Mouse (Mus musculus) midbrain, embryonic 10.5 days (tissue): ENCODE measurements at regions not wholly inside any gene's neighbourhood (a gene's known extent, or its start where the extent isn't known, plus 50 kb on each side); places are given as distances from the start of the nearest gene placed in this dataset.

Experiments used
- DNase-seq: peaks from one replicate; pipeline ENCODE4 v3.0.0-alpha.2; 2017; ENCODE audit warnings: low spot score
- H3K27ac ChIP-seq: fragments of 300-500 bp; sonication (generic); replicated peaks from 2 replicates; pipeline ENCODE4 v1.5.1; 2016; ENCODE audit warnings: mild to moderate bottlenecking
- H3K27me3 ChIP-seq: fragments of 300-500 bp; sonication (generic); 2 replicates; pipeline ENCODE4 v1.6.1; 2016; ENCODE audit warnings: low read depth, mild to moderate bottlenecking; ENCODE audit not compliant: poor library complexity, severe bottlenecking
- H3K36me3 ChIP-seq: fragments of 300-500 bp; sonication (generic); 2 replicates; pipeline ENCODE4 v1.6.1; 2016; ENCODE audit warnings: mild to moderate bottlenecking, moderate library complexity
- H3K4me1 ChIP-seq: fragments of 300-500 bp; sonication (generic); 2 replicates; pipeline ENCODE4 v1.6.1; 2016
- H3K4me3 ChIP-seq: fragments of 300-500 bp; sonication (generic); 2 replicates; pipeline ENCODE4 v1.5.1; 2016; ENCODE audit warnings: mild to moderate bottlenecking, moderate library complexity
- H3K9me3 ChIP-seq: fragments of 300-500 bp; sonication (generic); replicated peaks from 2 replicates; pipeline ENCODE4 v1.6.1; 2016; ENCODE audit warnings: mild to moderate bottlenecking
- WGBS: fragments of 180-500 bp; shearing (Covaris S2); methylation state at CpG from one replicate; pipeline ENCODE4 v1.1.7; 2016; 5-methylcytosine and 5-hydroxymethylcytosine counted together

DNA sequence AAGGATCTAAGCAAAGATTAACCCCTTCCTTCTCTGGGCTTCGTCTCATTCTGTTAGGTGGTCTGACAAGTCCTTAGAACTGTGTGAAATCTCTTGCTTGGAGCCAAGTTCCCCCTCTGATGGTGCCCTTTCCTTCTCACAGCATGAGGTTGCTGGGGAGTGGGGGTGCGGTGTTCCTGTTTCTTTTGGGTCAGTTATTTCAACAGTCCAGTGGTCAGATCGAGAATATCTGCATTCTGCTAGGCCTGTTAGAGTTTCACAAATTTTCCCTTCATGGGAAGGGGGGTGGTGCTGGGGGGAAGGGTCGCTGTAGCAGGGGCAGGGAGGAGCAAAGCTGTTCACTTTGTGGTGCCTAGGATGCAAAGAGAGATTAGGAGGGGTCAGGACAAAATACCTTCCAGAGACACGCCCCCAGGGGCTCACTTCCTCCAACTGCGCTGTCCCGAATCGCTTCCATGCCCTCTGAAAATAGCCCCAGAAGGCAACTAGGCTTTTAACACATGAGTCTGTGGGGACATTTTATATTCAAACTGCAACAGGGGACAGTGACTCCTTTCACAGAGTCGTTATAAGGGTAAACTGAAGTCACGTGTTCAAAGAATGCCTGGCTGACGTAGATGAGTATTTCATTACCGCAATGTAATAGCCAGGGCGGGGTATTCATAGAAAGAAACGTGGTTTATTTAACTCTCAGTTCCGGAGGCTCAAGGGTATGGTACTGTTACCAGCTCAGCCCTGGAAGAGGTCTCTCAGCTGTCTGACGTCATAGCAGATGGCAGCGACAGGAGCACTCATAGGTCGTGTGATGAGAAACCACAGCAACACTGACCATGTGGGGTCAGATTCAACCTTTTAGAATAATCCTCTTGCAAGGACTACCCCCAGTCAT lies 124.5 kb upstream of the Med14 start:
- H3K27ac ChIP-seq = 0 out of 2 replicates have a peak overlapping the region, but pooled peaks have one; percentile 33
- H3K9me3 ChIP-seq = no peaks in the 10 kb centered on the region
- H3K4me3 ChIP-seq = peak overlapping the region; percentile 41
- H3K36me3 ChIP-seq = no peaks in the 10 kb centered on the region
- no peaks in the 10 kb centered on the region for H3K27me3 ChIP-seq
- WGBS = 26% methylated on average over 18 of the region's 18 CpGs
- DNase-seq = peak; percentile 16
- peaks cover 27% of the 10 kb centered on the region for H3K4me1 ChIP-seq

DNA sequence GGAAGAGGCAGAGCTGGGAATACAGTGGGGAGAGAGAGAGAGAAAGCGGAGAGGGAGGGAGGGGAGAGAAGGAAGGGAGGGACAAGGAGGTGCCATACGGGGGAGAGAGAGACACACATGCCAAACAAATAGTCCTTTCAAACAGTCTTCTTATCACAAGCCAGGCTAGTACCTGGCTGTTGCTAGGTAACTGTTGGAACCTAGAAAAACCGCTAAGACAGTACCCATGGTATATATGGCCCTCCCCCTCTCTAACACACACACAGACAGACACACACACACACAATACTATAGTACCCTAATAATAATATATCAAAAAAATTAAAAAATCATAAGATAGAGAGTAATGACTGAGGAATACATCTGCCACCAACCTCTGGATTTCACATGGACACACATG lies 117.4 kb upstream of the Med14 start:
- no peak for DNase-seq
- Histone ChIP-seq H3K4me3 (no peak overlapping the region), H3K36me3 (no peaks in the 10 kb centered on the region), H3K27me3 (peaks cover 11% of the 10 kb centered on the region; the same call in 1 of the 2 replicates), H3K4me1 (peaks cover 7% of the 10 kb centered on the region), H3K9me3 (no peaks in the 10 kb centered on the region), H3K27ac (no peak overlapping the region)
- WGBS = 64% methylated on average over 3 of the region's 3 CpGs

DNA sequence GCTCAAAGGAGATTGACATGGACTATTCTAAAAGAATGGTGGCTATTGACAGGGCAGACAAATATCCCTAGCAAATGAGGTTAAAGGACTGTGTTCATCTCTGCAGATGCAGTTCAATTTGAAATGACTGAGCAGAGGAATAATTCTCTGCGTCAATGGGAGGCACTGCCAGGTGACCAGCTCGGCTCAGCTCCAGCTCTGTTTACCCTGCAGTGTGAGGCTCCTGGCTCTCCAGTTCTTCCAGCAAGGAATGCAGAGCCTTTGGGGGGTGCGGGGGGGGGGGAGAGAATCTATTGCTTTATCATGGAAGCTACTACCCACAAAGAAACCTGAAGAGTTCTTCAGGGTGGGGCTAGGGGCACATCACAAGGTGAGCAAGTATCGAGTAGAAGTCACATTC lies 115.6 kb upstream of the Med14 start:
- no peaks in the 10 kb centered on the region for H3K36me3 ChIP-seq
- no peak for DNase-seq
- peaks cover 12% of the 10 kb centered on the region for H3K4me1 ChIP-seq
- 39% methylated on average over 4 of the region's 4 CpGs for WGBS
- peaks cover 11% of the 10 kb centered on the region; the same call in 1 of the 2 replicates for H3K27me3 ChIP-seq
- H3K27ac ChIP-seq = no peak overlapping the region
- H3K9me3 ChIP-seq = no peaks in the 10 kb centered on the region
- H3K4me3 ChIP-seq = no peak overlapping the region

DNA sequence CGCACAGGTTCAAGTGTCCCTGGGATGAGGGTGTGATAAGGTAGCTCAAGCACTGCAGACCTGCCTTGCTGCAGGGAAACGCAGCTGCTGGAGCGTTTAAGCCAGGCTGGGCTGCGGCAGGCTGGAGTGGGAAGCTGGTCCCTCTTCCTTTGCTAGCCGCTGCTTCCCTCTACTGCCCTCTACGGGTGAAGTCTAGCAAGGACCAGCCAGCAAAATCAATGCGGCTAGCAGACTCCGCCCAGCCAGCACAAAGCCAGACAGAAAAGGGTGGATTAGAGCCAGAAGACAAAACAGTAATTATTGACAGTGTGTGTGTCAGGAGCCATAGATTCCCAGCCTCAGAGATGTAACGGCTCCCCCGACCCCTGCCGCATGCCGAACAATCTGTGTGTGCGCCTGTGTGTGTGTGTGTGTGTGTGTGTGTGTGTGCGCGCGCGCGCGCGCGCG lies 111.8 kb upstream of the Med14 start:
- peaks cover 12% of the 10 kb centered on the region for H3K4me1 ChIP-seq
- H3K27me3 ChIP-seq = peaks cover 15% of the 10 kb centered on the region
- H3K36me3 ChIP-seq = no peaks in the 10 kb centered on the region
- WGBS = 51% methylated on average over 22 of the region's 22 CpGs
- H3K9me3 ChIP-seq = no peaks in the 10 kb centered on the region
- H3K4me3 ChIP-seq = peak overlapping the region; percentile 46
- peak overlapping the region; percentile 79 for H3K27ac ChIP-seq
- peak; percentile 80 for DNase-seq

DNA sequence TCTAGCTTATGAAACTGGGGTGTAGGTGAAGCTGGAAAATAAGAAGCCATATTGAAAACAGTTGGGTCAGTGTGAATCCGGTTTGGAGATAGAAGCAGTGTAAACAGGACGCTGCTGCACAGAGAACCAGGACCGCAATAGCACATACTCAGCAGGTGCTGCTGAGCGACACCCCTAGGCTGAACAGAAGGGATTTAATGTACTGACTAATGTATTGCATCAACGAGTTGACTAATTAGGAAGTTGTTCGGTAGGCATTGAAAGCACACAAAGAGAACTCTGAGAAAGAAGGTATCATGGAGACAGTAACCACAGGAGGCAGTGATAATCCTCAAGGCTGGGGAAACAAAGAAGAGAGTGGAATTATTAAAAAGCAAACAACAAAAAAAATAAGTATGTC lies 111.4 kb upstream of the Med14 start:
- peaks cover 12% of the 10 kb centered on the region for H3K4me1 ChIP-seq
- no peaks in the 10 kb centered on the region for H3K36me3 ChIP-seq
- DNase-seq = no peak
- peaks cover 16% of the 10 kb centered on the region for H3K27me3 ChIP-seq
- peak overlapping the region; percentile 46 for H3K4me3 ChIP-seq
- no peaks in the 10 kb centered on the region for H3K9me3 ChIP-seq
- WGBS = 26% methylated on average over 6 of the region's 6 CpGs
- H3K27ac ChIP-seq = peak overlapping the region; percentile 79

DNA sequence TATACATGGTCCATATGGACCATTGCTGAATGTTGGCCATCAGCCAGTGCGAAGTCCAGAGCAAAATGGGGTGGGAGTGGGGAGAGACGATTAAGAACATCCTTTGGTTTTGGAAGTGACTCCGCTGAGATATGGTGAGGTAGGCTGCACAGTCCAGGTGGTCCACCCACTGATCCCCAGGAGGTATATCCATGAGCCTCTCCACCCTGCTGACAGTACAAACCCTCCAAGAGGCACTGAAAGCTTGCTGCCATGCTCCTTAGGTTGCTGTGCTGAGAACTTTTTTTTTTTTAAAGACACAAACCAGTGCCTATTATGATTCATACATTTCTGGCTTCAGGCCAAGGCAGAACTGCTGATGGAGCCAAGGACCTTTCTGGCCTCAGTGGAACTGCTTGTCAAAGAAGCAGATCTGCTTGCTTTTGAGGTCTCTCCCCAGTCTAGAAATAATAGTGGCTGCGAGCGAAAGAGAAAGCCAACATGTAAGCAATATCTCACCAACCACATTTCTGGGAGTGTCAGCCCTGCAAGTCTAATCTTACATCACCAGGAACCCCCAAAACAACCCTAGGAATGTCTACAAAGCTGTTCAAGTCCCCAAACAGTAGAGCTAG lies 105.1 kb upstream of the Med14 start:
- no peaks in the 10 kb centered on the region for H3K9me3 ChIP-seq
- peaks cover 8% of the 10 kb centered on the region; the same call in 1 of the 2 replicates for H3K27me3 ChIP-seq
- no peak for DNase-seq
- H3K4me3 ChIP-seq = no peak overlapping the region
- H3K4me1 ChIP-seq = no peaks in the 10 kb centered on the region
- no peaks in the 10 kb centered on the region for H3K36me3 ChIP-seq
- 91% methylated on average over 5 of the region's 5 CpGs for WGBS
- no peak overlapping the region for H3K27ac ChIP-seq

DNA sequence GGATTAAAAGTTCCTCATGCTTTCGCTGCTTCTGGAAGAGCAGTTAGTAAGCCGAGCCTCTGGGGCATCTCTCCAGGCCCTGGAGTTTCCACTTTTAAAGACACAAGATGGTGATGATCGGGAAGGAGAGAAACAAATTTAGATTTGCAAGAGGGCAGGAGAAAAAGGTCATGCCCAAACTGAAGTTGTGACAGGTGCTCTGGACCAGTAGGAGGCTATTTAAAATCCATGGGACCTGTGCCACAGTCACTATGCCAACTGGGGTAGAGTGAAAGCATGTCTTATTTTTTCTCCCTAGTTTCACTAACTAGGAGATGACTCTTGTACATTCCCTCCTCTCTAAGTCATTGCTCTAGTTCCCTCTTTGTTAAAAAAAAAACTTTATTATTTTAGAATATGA lies 104.3 kb upstream of the Med14 start:
- no peaks in the 10 kb centered on the region for H3K4me1 ChIP-seq
- WGBS = 90% methylated on average over 3 of the region's 3 CpGs
- peaks cover 8% of the 10 kb centered on the region; the same call in 1 of the 2 replicates for H3K27me3 ChIP-seq
- no peak overlapping the region for H3K27ac ChIP-seq
- no peaks in the 10 kb centered on the region for H3K36me3 ChIP-seq
- H3K4me3 ChIP-seq = no peak overlapping the region
- no peaks in the 10 kb centered on the region for H3K9me3 ChIP-seq
- no peak for DNase-seq

DNA sequence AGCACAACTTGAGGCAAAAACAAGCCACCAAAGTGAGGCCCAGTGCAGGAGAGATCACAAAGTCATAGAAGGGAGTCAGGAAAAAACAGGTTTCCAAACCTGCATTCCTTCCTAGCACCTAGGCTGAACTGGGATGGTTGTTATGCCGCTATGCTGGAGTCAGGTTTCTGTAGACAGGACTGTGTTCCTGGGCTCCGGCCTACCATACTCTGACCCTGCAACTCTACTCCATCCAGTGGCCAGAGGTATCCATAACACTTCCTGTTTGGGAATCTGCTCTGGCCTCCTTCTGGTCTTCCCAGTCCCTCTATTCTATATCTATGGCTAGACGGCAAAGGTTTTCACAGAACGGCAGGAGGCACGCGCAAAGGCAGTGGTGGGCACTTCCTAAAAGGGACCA lies 98.3 kb upstream of the Med14 start:
- no peak overlapping the region; the same call in 1 of the 2 replicates for H3K27ac ChIP-seq
- H3K4me1 ChIP-seq = peaks cover 24% of the 10 kb centered on the region
- peak; percentile 14 for DNase-seq
- H3K27me3 ChIP-seq = 0 out of 2 replicates have a peak, but pooled peaks cover 3% of the 10 kb centered on the region
- no peaks in the 10 kb centered on the region for H3K9me3 ChIP-seq
- H3K36me3 ChIP-seq = no peaks in the 10 kb centered on the region
- no peak overlapping the region for H3K4me3 ChIP-seq
- 77% methylated on average over 6 of the region's 6 CpGs for WGBS

DNA sequence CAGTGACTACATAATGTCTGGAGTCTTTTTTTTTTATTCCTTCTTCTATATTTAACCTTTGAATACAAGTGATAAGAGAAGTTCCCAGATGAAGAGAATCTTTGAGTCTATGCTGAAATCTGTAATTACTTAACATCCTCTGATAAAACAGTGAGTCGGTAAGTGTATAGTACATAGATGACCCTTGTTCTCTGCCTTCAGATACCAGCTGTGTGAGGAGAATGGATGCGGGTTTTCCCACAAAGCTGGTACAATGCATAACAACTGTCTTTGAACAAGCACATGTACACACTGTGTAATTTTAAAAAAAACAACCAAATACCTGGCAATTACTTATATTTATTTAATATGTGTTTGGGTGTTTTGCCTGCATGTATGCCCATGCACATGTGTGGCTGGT lies 96.9 kb upstream of the Med14 start:
- Histone ChIP-seq H3K9me3 (no peaks in the 10 kb centered on the region), H3K4me1 (peaks cover 24% of the 10 kb centered on the region), H3K4me3 (no peak overlapping the region), H3K27me3 (0 out of 2 replicates have a peak, but pooled peaks cover 3% of the 10 kb centered on the region), H3K36me3 (no peaks in the 10 kb centered on the region), H3K27ac (peak overlapping the region; percentile 86)
- WGBS = 67% methylated on average over 2 of the region's 2 CpGs
- DNase-seq = no peak

DNA sequence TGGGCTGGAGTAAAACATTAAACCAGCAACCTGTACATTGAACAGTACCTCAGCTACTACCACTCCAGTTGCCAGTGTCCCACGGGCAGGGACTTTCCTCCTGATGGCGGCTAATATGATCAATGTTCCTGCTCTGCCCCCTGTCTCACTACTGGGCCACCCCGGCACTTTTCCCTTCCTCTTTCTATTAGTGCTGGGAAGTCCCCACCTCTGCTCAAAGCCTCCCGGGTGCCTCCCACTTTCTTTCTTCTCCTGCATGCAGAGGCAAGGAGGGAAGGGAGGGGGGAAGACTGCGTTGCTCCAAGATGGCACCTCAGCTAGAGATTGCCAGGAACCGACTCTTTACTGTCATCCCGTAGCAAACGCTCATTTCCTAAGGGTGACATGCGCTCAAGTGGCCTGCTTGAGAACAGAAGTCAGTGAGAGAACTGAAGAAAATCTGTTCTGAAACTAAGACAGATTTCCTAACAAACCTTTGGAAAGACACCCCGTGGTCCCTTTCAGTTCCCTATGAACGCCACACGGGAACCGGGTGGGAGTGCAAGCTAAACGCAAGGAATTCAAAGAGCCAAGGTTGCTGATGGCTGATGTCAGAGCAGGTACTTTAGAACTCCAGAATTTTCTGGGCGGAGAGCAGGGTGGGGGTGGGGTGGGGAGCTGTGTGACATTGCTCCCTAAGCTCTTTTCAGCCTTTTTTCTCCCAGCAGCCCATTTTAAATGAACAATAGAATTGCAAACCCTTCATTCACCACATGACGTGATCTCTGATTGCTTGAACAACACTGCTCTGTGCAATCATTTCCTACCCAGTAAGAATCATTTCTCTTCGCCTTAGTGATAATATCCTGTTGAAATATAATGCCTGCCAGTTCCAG lies 96.2 kb upstream of the Med14 start:
- peaks cover 24% of the 10 kb centered on the region for H3K4me1 ChIP-seq
- H3K9me3 ChIP-seq = no peaks in the 10 kb centered on the region
- 0 out of 2 replicates have a peak, but pooled peaks cover 3% of the 10 kb centered on the region for H3K27me3 ChIP-seq
- H3K36me3 ChIP-seq = no peaks in the 10 kb centered on the region
- 27% methylated on average over 17 of the region's 17 CpGs for WGBS
- peak; percentile 56 for DNase-seq
- H3K27ac ChIP-seq = peak overlapping the region; percentile 86
- peak overlapping the region; percentile 44 for H3K4me3 ChIP-seq

DNA sequence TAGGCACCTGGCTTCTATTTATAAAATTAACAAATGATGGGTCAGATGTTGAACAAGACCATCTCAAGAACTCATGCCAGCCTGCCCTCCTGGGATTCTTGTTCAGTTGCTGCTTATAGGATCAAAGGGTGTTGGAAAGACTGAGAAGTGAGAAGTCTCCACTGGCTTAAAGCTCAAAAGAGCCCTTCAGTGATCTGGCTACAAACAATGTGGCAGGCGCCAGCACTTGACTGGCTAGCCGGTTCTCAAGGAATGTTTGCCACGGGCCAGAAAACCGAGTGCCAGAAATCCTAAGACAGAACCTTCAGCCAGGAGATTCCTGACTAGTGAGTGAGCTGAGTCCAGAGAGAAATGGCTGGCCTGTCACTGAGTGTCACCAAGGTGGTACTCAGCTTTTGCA lies 93.6 kb upstream of the Med14 start:
- no peak for DNase-seq
- H3K9me3 ChIP-seq = no peaks in the 10 kb centered on the region
- WGBS = 76% methylated on average over 4 of the region's 4 CpGs
- no peak overlapping the region for H3K27ac ChIP-seq
- H3K4me1 ChIP-seq = peaks cover 24% of the 10 kb centered on the region
- no peaks in the 10 kb centered on the region for H3K36me3 ChIP-seq
- no peak overlapping the region for H3K4me3 ChIP-seq
- 0 out of 2 replicates have a peak, but pooled peaks cover 3% of the 10 kb centered on the region for H3K27me3 ChIP-seq

DNA sequence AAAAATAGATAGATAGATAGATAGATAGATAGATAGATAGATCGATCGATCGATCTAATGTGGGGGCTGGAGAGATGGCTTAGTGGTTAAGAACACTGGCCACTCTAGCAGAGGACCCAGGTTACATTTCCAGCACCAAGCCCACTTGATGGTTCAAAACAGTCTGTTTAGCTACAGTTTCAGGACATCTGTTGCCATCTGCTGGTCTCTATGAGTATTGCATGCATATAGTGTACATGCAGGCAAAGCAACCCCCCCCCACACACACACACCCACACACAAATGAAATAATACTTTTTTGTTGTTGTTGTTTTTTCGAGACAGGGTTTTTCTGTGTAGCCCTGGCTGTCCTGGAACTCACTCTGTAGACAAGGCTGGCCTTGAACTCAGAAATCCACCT lies 89.8 kb upstream of the Med14 start:
- H3K9me3 ChIP-seq = no peaks in the 10 kb centered on the region
- no peak overlapping the region for H3K27ac ChIP-seq
- H3K36me3 ChIP-seq = no peaks in the 10 kb centered on the region
- no peak overlapping the region for H3K4me3 ChIP-seq
- WGBS = 79% methylated on average over 4 of the region's 4 CpGs
- H3K27me3 ChIP-seq = no peaks in the 10 kb centered on the region
- H3K4me1 ChIP-seq = no peaks in the 10 kb centered on the region
- DNase-seq = no peak
